Mouse (Mus musculus): ENCODE measurements around the gene Gpsm1.

Gpsm1 gene

DNA sequence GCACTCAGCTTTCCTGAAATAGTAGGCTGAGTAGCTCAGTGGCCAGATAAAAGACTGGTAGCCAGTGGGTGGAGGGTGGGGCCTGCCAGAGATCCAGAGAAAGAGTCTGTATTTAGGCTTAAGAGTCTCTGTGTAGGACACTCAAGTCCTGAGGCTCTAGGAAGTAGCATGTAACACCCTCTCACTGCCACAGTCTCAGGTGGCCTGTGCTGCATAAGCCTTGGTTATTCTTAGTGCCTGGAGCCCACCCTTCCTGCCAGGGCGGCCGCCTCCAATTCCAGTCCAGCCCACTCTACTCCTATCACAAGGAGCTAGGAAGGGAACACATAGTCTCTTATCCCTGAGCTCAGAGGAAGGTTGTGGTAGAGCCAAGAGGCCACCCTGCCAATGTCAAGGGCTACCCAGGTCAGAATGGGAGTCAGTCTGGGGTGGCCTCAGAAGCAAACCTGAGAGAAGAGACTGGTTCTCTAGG lies 26.2 kb downstream of the Gpsm1 start:
- no peak for DNase-seq (ENCODE audit: low read depth)

GRCm38 (mm10) chr2:26342044-26342443 lies 26.7 kb downstream of the Gpsm1 start:
- DNase-seq (ENCODE audit: low read depth) = no peak

DNA sequence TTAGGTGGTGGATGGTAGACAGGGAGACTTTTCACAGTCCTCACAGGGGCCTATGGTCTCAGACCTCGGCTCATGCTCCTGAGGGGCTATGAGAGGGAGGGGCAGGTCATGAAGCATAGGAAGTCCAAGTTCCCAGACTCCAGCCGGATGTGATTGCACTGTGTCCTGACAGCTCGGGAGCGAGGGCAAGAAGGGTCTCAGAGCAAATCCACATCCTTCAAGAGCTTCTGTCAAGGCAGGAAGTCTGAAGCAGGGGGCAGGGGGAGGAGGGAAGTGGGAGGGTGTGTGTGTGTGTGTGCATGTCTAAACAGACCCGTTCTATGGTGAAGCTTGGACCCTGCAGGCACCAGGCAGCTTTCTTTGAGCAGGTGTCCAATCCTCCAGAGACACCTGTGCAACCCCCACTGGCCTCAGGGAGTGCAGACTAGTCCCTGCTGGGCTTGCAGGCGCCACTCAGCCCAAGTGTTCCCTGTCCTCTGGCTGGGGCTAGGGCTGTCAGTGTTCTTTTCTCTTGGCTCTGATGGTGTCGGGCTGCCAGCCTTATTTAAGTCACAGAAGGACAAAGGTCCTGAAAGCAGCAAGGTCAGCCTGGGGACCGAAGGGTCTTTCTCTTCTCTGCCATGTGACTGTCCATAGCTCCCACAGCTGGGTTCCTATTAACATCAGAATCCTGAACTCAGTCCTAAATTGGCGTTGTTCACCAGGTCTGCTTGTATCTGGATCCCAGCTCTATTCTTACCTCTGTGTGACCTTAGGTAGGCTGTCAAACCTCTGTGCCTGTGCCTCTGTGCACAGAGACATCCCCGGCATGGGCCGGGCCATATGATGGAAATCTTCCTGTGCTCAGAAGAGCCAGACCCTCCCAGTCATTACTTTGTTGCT lies 27.5 kb downstream of the Gpsm1 start:
- no peak for DNase-seq (ENCODE audit: low read depth)

- DNase-seq (ENCODE audit: low read depth) = no peak
These were observed 32.9 kb downstream of the Gpsm1 start for GRCm38 (mm10) chr2:26348241-26348640.

- peak; percentile 96 for DNase-seq (ENCODE audit: low read depth)
These were observed 36.3 kb downstream of the Gpsm1 start, which contains the start of gene Dnlz for GRCm38 (mm10) chr2:26351358-26352290. TSS of gene Dnlz (minus strand) at chr2:26352110.

GRCm38 (mm10) chr2:26352291-26352910 lies 37.1 kb downstream of the Gpsm1 start:
- no peak for DNase-seq (ENCODE audit: low read depth)

GRCm38 (mm10) chr2:26353066-26353980 lies 38.0 kb downstream of the Gpsm1 start:
- DNase-seq (ENCODE audit: low read depth) = no peak

DNA sequence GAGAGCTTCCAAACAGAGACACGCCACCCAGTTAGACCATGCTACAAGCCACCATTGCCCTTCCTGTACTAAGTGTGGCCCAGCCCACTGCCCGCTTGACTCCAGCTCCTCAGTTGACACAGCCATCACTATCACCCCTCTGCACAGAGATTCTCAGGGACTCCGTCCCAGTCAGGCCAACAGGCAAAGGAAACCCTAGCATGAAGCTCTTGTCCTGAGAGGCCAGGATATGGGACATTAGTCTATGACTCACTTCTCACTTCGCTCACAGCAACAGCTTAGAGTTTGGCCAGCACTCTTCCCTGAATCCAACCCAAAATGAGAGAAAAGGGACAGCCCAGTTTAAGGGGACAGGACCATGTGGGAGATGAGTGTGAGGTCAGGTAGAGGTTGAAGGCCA lies 39.1 kb downstream of the Gpsm1 start:
- no peak for DNase-seq (ENCODE audit: low read depth)

DNA sequence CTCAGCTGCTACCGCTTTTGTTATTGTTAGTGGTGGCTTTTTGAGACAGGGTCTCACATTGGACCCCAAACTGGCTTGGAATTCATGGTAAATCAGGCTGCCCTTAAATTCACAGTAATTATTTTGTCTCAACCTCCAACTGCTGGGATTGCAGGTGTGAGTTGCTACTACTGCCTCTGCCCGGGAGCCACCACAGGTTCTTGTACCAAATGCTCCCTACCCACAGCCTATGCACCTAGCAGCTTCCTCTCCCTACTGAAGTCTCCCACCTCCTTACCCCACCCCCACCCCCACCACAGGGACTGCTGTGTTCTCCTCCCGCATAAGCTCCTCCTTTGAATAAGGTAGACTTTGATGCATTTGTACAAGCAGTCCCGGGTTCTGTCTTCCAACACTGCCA lies 40.9 kb downstream of the Gpsm1 start:
- no peak for DNase-seq (ENCODE audit: low read depth)

DNA sequence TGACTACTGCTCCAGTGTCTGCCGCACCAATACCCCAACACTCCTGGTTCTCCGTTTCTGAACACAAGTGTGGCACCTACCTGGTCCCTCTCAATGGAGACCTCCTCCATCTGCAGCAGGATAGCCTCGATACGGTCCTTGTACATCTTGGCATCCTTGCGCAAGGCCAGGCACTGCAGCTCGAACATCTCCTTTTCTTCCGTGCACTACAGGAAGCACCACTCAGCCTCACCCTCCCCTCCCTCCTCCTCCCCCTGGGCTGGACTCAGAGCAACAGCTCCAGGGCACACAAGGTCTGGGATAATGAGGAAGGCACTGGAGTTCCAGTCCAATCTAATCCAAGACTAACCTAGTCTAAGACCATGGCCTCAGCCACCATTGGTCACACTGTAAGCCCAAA lies 41.4 kb downstream of the Gpsm1 start:
- no peak for DNase-seq (ENCODE audit: low read depth)

DNA sequence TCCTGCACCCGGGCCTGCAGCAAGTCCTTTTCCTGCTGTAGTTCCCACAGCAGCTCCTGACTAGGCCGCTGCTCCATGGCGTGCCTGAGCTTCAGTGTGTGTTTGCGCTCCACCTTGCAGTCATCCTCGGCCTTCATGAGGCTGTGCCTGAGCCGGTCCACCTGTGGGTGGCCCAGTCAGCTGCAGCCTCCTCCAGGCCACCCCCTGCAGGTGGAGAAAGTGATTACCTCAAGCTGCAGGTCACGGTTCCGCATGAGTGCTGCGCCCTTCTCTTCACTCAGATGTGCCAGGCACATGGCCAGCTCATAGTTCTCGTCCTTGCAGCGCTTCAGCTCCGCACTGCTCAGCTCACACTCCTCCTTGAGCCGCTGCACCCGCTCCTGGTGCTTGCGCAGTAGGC lies 42.2 kb downstream of the Gpsm1 start:
- no peak for DNase-seq (ENCODE audit: low read depth)

- no peak for DNase-seq (ENCODE audit: low read depth)
These were observed 43.5 kb downstream of the Gpsm1 start for GRCm38 (mm10) chr2:26358667-26359320.

DNA sequence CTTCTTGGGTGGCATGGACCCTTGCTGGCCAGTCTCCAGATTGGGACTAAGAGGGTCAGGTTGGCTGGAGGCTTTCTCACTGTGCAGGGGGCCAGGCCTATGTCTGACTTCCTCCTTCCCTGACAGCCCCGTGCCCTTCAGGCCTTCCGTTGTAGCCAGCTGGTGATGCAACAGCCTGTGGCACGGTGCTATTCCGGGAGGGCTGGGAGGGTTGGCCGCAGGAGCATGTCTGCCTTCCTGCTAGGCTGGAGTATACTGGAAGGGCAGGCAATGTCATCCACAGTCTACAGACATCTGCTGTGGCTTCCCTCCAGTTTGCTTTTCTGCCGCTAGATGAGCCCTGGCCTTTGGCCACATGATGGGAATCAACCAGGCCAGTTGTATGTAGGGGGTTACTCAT lies 44.7 kb downstream of the Gpsm1 start:
- DNase-seq (ENCODE audit: low read depth) = no peak

- DNase-seq (ENCODE audit: low read depth) = no peak
These were observed 45.5 kb downstream of the Gpsm1 start, which contains the start of gene Card9 for GRCm38 (mm10) chr2:26360772-26361171. TSS of gene Card9 (minus strand) at chr2:26360918.

DNA sequence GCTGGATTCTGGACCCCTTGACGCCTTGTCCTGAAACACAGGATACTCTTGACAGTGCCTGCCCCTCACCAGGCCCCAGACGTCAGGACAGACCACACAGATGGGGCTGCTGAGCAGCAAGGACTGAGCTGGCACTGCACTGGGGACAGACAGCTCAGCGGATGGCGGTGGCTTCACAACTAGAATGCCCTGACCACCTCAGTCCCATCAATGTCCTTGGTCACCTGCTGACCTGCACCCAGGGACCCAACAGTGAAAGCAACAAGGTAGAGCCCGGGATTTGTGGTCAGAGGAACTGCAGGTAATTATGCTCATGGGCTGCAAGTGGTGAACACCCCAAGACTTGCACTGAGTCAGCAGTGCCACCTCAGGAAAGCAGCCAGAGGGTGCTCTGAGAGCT lies 47.7 kb downstream of the Gpsm1 start:
- DNase-seq (ENCODE audit: low read depth) = no peak

DNA sequence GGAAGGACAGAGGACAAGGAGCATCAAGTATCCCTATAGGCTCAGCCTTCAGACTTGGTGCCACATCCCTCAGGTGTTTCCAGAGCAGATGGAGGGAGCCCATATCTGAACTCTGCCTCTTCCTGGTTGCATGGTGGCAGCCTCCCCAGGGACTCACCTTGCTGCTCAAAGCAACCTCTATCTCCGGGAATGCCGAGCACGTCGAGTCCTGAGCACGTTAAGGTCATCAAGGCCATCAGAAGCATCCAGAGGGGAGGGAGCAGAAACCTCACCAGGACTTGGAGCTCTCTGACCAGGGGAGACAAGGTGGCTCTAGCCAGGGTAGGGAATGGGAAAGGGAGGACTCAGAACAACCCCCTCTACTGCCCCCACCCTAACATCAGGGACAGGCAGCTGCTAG lies 48.2 kb downstream of the Gpsm1 start:
- no peak for DNase-seq (ENCODE audit: low read depth)

GRCm38 (mm10) chr2:26364738-26365465 lies 49.6 kb downstream of the Gpsm1 start:
- no peak for DNase-seq (ENCODE audit: low read depth)

GRCm38 (mm10) chr2:26367911-26368310 lies 52.6 kb downstream of the Gpsm1 start:
- DNase-seq (ENCODE audit: low read depth) = no peak

- no peak for DNase-seq (ENCODE audit: low read depth)
These were observed 53.3 kb downstream of the Gpsm1 start for GRCm38 (mm10) chr2:26368572-26368971.

GRCm38 (mm10) chr2:26372396-26372795 lies 57.1 kb downstream of the Gpsm1 start:
- DNase-seq (ENCODE audit: low read depth) = no peak

Measured in induced T-regulatory cell, adult 2 months (primary cell).